Mouse (Mus musculus): Measurements from ENCODE around the gene Stk16.
"Not testable (repeated sequence)": the region's sequence is repeated elsewhere in the genome, so short reads cannot be mapped to it uniquely, and the experiment has no call there.

The Stk16 gene

GRCm38 (mm10) chr1:75214442-75214841 lies 3.8 kb downstream of the Stk16 start:
- DNase-seq = no peak

GRCm38 (mm10) chr1:75214886-75215285 lies 4.2 kb downstream of the Stk16 start:
- no peak for DNase-seq

- no peak for DNase-seq
Measured at GRCm38 (mm10) chr1:75215785-75216184, 5.1 kb downstream of the Stk16 start.

GRCm38 (mm10) chr1:75216797-75217585 lies 6.4 kb downstream of the Stk16 start:
- peak; percentile 28 for DNase-seq

- no peak for DNase-seq
Measured at GRCm38 (mm10) chr1:75217893-75218226, 7.2 kb downstream of the Stk16 start.

- peak; percentile 73 for DNase-seq
Measured at GRCm38 (mm10) chr1:75218227-75219001, 7.8 kb downstream of the Stk16 start.

GRCm38 (mm10) chr1:75219078-75219477 lies 8.4 kb downstream of the Stk16 start:
- DNase-seq = peak; percentile 98

GRCm38 (mm10) chr1:75219531-75219930 lies 8.9 kb downstream of the Stk16 start, which contains the start of gene Tuba4a:
Tuba4a (minus strand) TSS chr1:75219865.
- no peak for DNase-seq

GRCm38 (mm10) chr1:75221538-75221937 lies 10.9 kb downstream of the Stk16 start:
- no peak for DNase-seq

GRCm38 (mm10) chr1:75222926-75223325 lies 12.3 kb downstream of the Stk16 start:
- peak; percentile 60 for DNase-seq

- DNase-seq = peak; percentile 51
Measured at GRCm38 (mm10) chr1:75223532-75223931, 12.9 kb downstream of the Stk16 start.

- DNase-seq = no peak
Measured at GRCm38 (mm10) chr1:75225473-75225872, 14.8 kb downstream of the Stk16 start.

- no peak for DNase-seq
Measured at GRCm38 (mm10) chr1:75226138-75226537, 15.5 kb downstream of the Stk16 start.

- no peak for DNase-seq
Measured at GRCm38 (mm10) chr1:75227653-75228052, 17.0 kb downstream of the Stk16 start.

- DNase-seq = no peak
Measured at GRCm38 (mm10) chr1:75229158-75229557, 18.5 kb downstream of the Stk16 start.

- DNase-seq = no peak
Measured at GRCm38 (mm10) chr1:75230335-75230994, 19.8 kb downstream of the Stk16 start.

GRCm38 (mm10) chr1:75231224-75231623 lies 20.6 kb downstream of the Stk16 start:
- DNase-seq = no peak

GRCm38 (mm10) chr1:75231664-75232152 lies 21.1 kb downstream of the Stk16 start, which contains the start of gene A630095N17Rik:
A630095N17Rik (minus strand) TSS chr1:75232102.
- no peak for DNase-seq

- DNase-seq = not testable (repeated sequence)
Measured at GRCm38 (mm10) chr1:75232489-75232888, 21.9 kb downstream of the Stk16 start.

GRCm38 (mm10) chr1:75234606-75235005 lies 24.0 kb downstream of the Stk16 start:
- DNase-seq = peak; percentile 77

- peak; percentile 65 for DNase-seq
Measured at GRCm38 (mm10) chr1:75236117-75237050, 25.7 kb downstream of the Stk16 start, which contains the start of gene Dnajb2. Dnajb2 (plus strand) TSS chr1:75236406.

- DNase-seq = no peak
Measured at GRCm38 (mm10) chr1:75239591-75239990, 29.0 kb downstream of the Stk16 start.
